Mouse (Mus musculus) myocyte (in vitro differentiated cells): ENCODE measurements around the gene Zswim7. TPM values are rescaled to one million over a fixed set of nuclear protein-coding genes. Genes with fewer than 3 reads are reported as not detected.

ENCODE experiments used
- H3K27me3 ChIP-seq: one replicate; pipeline ENCODE4 v1.6.1; 2011; ENCODE audit not compliant: control insufficient read depth, insufficient read depth, insufficient read length
- H3K36me3 ChIP-seq: one replicate; pipeline ENCODE4 v1.6.1; 2011; ENCODE audit not compliant: control insufficient read depth, insufficient read depth
- H3K4me2 ChIP-seq: one replicate; pipeline ENCODE4 v1.6.1; 2011; ENCODE audit warnings: low read depth, control low read depth
- H3K4me3 ChIP-seq: one replicate; pipeline ENCODE4 v1.5.1; 2011; ENCODE audit warnings: mild to moderate bottlenecking, control low read depth, moderate library complexity
- H3K79me2 ChIP-seq: one replicate; pipeline ENCODE4 v1.6.1; 2011; ENCODE audit not compliant: control insufficient read depth, insufficient read depth
- H3ac ChIP-seq: one replicate; pipeline ENCODE4 v1.6.1; 2011; ENCODE audit not compliant: control insufficient read depth, insufficient read length
- CEBPB ChIP-seq: IDR thresholded peaks from 2 replicates; pipeline ENCODE4 v1.6.1; 2011; ENCODE audit warnings: mild to moderate bottlenecking, moderate library complexity; ENCODE audit not compliant: poor library complexity, insufficient read depth, severe bottlenecking
- E2F4 ChIP-seq: IDR thresholded peaks from one replicate; pipeline ENCODE4 v1.6.1; 2011; ENCODE audit warnings: mild to moderate bottlenecking, control low read depth, moderate library complexity; ENCODE audit not compliant: insufficient read depth
- MAX ChIP-seq: IDR thresholded peaks from one replicate; pipeline ENCODE4 v1.6.1; 2011; ENCODE audit warnings: low read depth, mild to moderate bottlenecking, control low read depth
- MYOD1 ChIP-seq, 3 experiments: IDR thresholded peaks; one replicate each; pipeline ENCODE4 v1.6.1; 2011; ENCODE audit warnings: control low read depth in 2 of 3, low read depth in 2 of 3, mild to moderate bottlenecking in 2 of 3, moderate library complexity in 1 of 3; ENCODE audit not compliant: insufficient read length in 2 of 3, control insufficient read depth in 1 of 3
- MYOG ChIP-seq, 3 experiments: IDR thresholded peaks; one replicate each; pipeline ENCODE4 v1.6.1; 2011; ENCODE audit warnings: control low read depth in 2 of 3, low read depth in 2 of 3, mild to moderate bottlenecking in 2 of 3; ENCODE audit not compliant: insufficient read length in 2 of 3, control insufficient read depth in 1 of 3, insufficient read depth in 1 of 3
- POLR2A ChIP-seq: IDR thresholded peaks from one replicate; pipeline ENCODE4 v1.6.1; 2011; ENCODE audit warnings: low read depth, mild to moderate bottlenecking, control low read depth, moderate library complexity; ENCODE audit not compliant: insufficient read length
- POLR2AphosphoS2 ChIP-seq: IDR thresholded peaks from one replicate; pipeline ENCODE4 v1.6.1; 2011; ENCODE audit warnings: low read depth, control low read depth; ENCODE audit not compliant: insufficient read length
- REST ChIP-seq: IDR thresholded peaks from one replicate; pipeline ENCODE4 v1.6.1; 2011; ENCODE audit warnings: mild to moderate bottlenecking, control low read depth, moderate library complexity; ENCODE audit not compliant: insufficient read depth, insufficient read length
- SRF ChIP-seq: IDR thresholded peaks from one replicate; pipeline ENCODE4 v1.6.1; 2011; ENCODE audit warnings: low read depth; ENCODE audit not compliant: control insufficient read depth, insufficient read length
- TCF12 ChIP-seq: IDR thresholded peaks from one replicate; pipeline ENCODE4 v1.6.1; 2011; ENCODE audit warnings: mild to moderate bottlenecking, control low read depth; ENCODE audit not compliant: poor library complexity, insufficient read depth, severe bottlenecking
- TCF3 ChIP-seq: IDR thresholded peaks from one replicate; pipeline ENCODE4 v1.6.1; 2011; ENCODE audit warnings: low read depth, control low read depth; ENCODE audit not compliant: insufficient read length
- USF1 ChIP-seq: IDR thresholded peaks from one replicate; pipeline ENCODE4 v1.6.1; 2011; ENCODE audit warnings: low read depth, mild to moderate bottlenecking, control low read depth, moderate library complexity
- polyA plus RNA-seq: library from polyadenylated mRNA; unstranded; fragments of >200 nt; fragmentation: generic; extraction: Trizol; gene quantifications from one replicate; pipeline ENCODE4 v1.2.1, GENCODE M21; 2012; ENCODE audit warnings: missing spikeins

The Zswim7 gene
- polyA plus RNA-seq, 1 experiment, result 39.4 TPM

GRCm38 (mm10) chr11:62259214-62259613 is 22.0 kb downstream of the Zswim7 start:
- no peaks in the 10 kb centered on the region for H3K36me3 ChIP-seq
- no peak overlapping the region for H3ac ChIP-seq
- H3K4me2 ChIP-seq, result no peak overlapping the region
- H3K79me2 ChIP-seq, result peaks cover 9% of the 10 kb centered on the region
- TF ChIP-seq E2F4 (no peak), MYOD1 (IDR thresholded peaks at IDR 0.05; ENCODE audit: control insufficient read depth in 1 of 3, insufficient read length in 2 of 3, low read depth in 2 of 3) (no peak)
- H3K27me3 ChIP-seq, result no peaks in the 10 kb centered on the region
- H3K4me3 ChIP-seq, result no peak overlapping the region

- peaks cover 23% of the 10 kb centered on the region for H3K79me2 ChIP-seq
- H3K4me2 ChIP-seq, result no peak overlapping the region
- no peak for TF ChIP-seq CEBPB
- no peak overlapping the region for H3K4me3 ChIP-seq
- no peaks in the 10 kb centered on the region for H3K36me3 ChIP-seq
- no peaks in the 10 kb centered on the region for H3K27me3 ChIP-seq
- H3ac ChIP-seq, result no peak overlapping the region
Measured at GRCm38 (mm10) chr11:62253380-62253779, 27.8 kb downstream of the Zswim7 start.

- H3K27me3 ChIP-seq, result no peaks in the 10 kb centered on the region
- H3ac ChIP-seq, result no peak overlapping the region
- H3K79me2 ChIP-seq, result peaks cover 23% of the 10 kb centered on the region
- no peaks in the 10 kb centered on the region for H3K36me3 ChIP-seq
- H3K4me2 ChIP-seq, result peak overlapping the region; percentile 98
- H3K4me3 ChIP-seq, result peak overlapping the region; percentile 55
- TF ChIP-seq POLR2A (no peak), USF1 (peak; percentile 77)
Measured at GRCm38 (mm10) chr11:62251047-62251446, 30.1 kb downstream of the Zswim7 start.

GRCm38 (mm10) chr11:62249266-62250037 is 31.7 kb downstream of the Zswim7 start:
- peak overlapping the region; percentile 75 for H3ac ChIP-seq
- TF ChIP-seq USF1 (no peak), TCF3 (no peak), SRF (no peak), POLR2AphosphoS2 (no peak), MYOG (IDR thresholded peaks at IDR 0.05; ENCODE audit: control insufficient read depth in 1 of 3, insufficient read depth in 1 of 3, insufficient read length in 2 of 3, low read depth in 2 of 3) (no peak), MAX (no peak), POLR2A (no peak), MYOD1 (IDR thresholded peaks at IDR 0.05; ENCODE audit: control insufficient read depth in 1 of 3, insufficient read length in 2 of 3, low read depth in 2 of 3) (no peak), CEBPB (no peak), TCF12 (no peak), E2F4 (no peak), REST (no peak)
- H3K36me3 ChIP-seq, result no peaks in the 10 kb centered on the region
- peak overlapping the region; percentile 55 for H3K4me3 ChIP-seq
- no peaks in the 10 kb centered on the region for H3K27me3 ChIP-seq
- peaks cover 19% of the 10 kb centered on the region for H3K79me2 ChIP-seq
- peak overlapping the region; percentile 98 for H3K4me2 ChIP-seq

GRCm38 (mm10) chr11:62248401-62249244 is 32.6 kb downstream of the Zswim7 start, which contains the start of gene Adora2b:
TSS of gene Adora2b (plus strand) at chr11:62248984.
- Histone ChIP-seq H3K79me2 (peaks cover 19% of the 10 kb centered on the region), H3K4me2 (peak within 1 kb of the TSS; percentile 98), H3ac (peak within 1 kb of the TSS; percentile 75), H3K36me3 (no peaks in the 10 kb centered on the region), H3K4me3 (peak within 1 kb of the TSS; percentile 55), H3K27me3 (no peaks in the 10 kb centered on the region)
- TF ChIP-seq MYOG (IDR thresholded peaks at IDR 0.05; ENCODE audit: control insufficient read depth in 1 of 3, insufficient read depth in 1 of 3, insufficient read length in 2 of 3, low read depth in 2 of 3) (peak in 2 of 3 experiments; percentile 76 to 83), USF1 (no peak), POLR2A (peak; percentile 93), REST (no peak), SRF (peak; percentile 70), E2F4 (no peak), CEBPB (no peak), TCF3 (no peak), MYOD1 (IDR thresholded peaks at IDR 0.05; ENCODE audit: control insufficient read depth in 1 of 3, insufficient read length in 2 of 3, low read depth in 2 of 3) (peak in 2 of 3 experiments; percentile 57 to 81), TCF12 (no peak), POLR2AphosphoS2 (peak; percentile 90), MAX (no peak)
